Mouse (Mus musculus) C2C12 (cell line): Measurements from ENCODE around the gene Lgr6. TPM values are rescaled to one million over a fixed set of nuclear protein-coding genes. Genes with fewer than 3 reads are reported as not detected.

Experiments
- H3K27me3 ChIP-seq: one replicate; pipeline ENCODE4 v1.6.1; 2011; ENCODE audit not compliant: control insufficient read depth, insufficient read depth, insufficient read length
- H3K36me3 ChIP-seq: one replicate; pipeline ENCODE4 v1.6.1; 2011; ENCODE audit not compliant: control insufficient read depth, insufficient read depth
- H3K4me3 ChIP-seq: one replicate; pipeline ENCODE4 v1.5.1; 2011; ENCODE audit warnings: mild to moderate bottlenecking, control low read depth; ENCODE audit not compliant: poor library complexity, insufficient read depth, severe bottlenecking
- H3K79me2 ChIP-seq: one replicate; pipeline ENCODE4 v1.6.1; 2011; ENCODE audit not compliant: control insufficient read depth, insufficient read depth
- H3K79me3 ChIP-seq: one replicate; pipeline ENCODE4 v1.6.1; 2011; ENCODE audit warnings: low read depth, control low read depth
- H3ac ChIP-seq: one replicate; pipeline ENCODE3; 2011; ENCODE audit warnings: low read depth; ENCODE audit not compliant: control insufficient read depth, insufficient read length
- CEBPB ChIP-seq: IDR thresholded peaks from one replicate; pipeline ENCODE4 v1.6.1; 2011; ENCODE audit warnings: low read depth, mild to moderate bottlenecking, control low read depth, moderate library complexity
- CTCF ChIP-seq: IDR thresholded peaks from one replicate; pipeline ENCODE4 v1.5.1; 2011; ENCODE audit not compliant: control insufficient read depth, insufficient read depth, insufficient read length
- FOSL1 ChIP-seq: IDR thresholded peaks from one replicate; pipeline ENCODE4 v1.8.0; 2011; ENCODE audit warnings: mild to moderate bottlenecking, low read length; ENCODE audit not compliant: poor library complexity, insufficient read depth, severe bottlenecking
- MAX ChIP-seq: IDR thresholded peaks from one replicate; pipeline ENCODE4 v1.6.1; 2011; ENCODE audit warnings: mild to moderate bottlenecking, control low read depth
- MYOD1 ChIP-seq: IDR thresholded peaks from one replicate; pipeline ENCODE4 v1.6.1; 2011; ENCODE audit warnings: low read depth; ENCODE audit not compliant: control insufficient read depth, insufficient read length
- MYOG ChIP-seq: IDR thresholded peaks from one replicate; pipeline ENCODE4 v1.6.1; 2011; ENCODE audit not compliant: control insufficient read depth, insufficient read length; ENCODE audit errors: extremely low read depth
- USF1 ChIP-seq: IDR thresholded peaks from one replicate; pipeline ENCODE4 v1.6.1; 2011; ENCODE audit warnings: low read depth, mild to moderate bottlenecking, control low read depth, moderate library complexity
- polyA plus RNA-seq: library from polyadenylated mRNA; unstranded; fragments of >200 nt; fragmentation: generic; extraction: Trizol; gene quantifications from one replicate; pipeline ENCODE4 v1.2.1, GENCODE M21; 2012; ENCODE audit warnings: missing spikeins

The Lgr6 gene
- polyA plus RNA-seq, 1 experiment: 32.9 TPM

DNA sequence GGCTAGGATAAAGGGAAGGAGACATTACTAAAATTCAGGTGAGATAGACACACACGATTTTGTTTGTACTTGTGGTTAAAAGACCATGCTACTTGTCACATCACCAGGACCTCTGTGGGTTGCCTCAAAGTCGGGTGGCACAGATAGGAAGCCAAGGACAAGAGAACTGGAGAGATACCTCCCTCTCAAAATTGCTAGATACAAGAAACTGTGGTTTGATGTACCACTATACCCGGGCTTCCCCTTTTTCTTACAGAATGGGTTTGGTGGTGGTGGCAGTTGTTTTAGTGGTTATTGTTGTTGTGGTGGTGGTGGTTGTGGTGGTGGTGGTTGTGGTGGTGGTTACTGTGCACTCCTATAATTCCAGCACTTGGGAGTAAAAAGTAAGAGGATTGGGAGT, 22.8 kb downstream of the Lgr6 start:
- no peak overlapping the region for H3ac ChIP-seq
- no peaks in the 10 kb centered on the region for H3K36me3 ChIP-seq
- TF ChIP-seq CTCF (no peak), MAX (no peak), MYOD1 (no peak), USF1 (no peak), CEBPB (no peak), MYOG (no peak)
- no peak overlapping the region for H3K4me3 ChIP-seq
- H3K27me3 ChIP-seq: no peaks in the 10 kb centered on the region
- peaks cover 37% of the 10 kb centered on the region for H3K79me2 ChIP-seq
- H3K79me3 ChIP-seq: peaks cover 5% of the 10 kb centered on the region

DNA sequence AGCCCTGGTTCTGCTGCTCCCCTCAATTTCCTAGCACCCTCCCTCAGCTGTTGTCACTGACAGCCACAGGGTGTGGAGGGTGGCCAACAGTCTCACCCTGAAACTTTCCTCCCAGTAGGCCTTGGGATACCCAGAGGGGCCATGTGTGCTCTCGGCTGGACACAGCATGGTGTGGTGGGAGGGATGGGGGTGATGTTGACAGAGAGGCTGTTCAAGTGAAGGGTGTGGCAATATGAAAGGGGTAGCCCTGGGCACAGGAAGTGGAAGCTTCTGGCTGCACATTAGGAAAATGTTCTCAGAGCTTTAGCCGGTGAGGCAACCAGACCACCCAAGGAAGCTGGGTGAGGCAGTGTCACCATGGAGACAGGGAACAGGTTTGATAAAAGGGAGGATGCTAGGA, 26.1 kb downstream of the Lgr6 start:
- H3K79me3 ChIP-seq: peaks cover 1% of the 10 kb centered on the region
- H3K4me3 ChIP-seq: no peak overlapping the region
- TF ChIP-seq MYOG: no peak
- no peak for TF ChIP-seq MYOD1
- no peak for TF ChIP-seq USF1
- TF ChIP-seq CEBPB: no peak
- no peak for TF ChIP-seq CTCF
- TF ChIP-seq MAX: no peak
- peaks cover 11% of the 10 kb centered on the region for H3K79me2 ChIP-seq
- peaks cover 3% of the 10 kb centered on the region for H3K36me3 ChIP-seq
- no peaks in the 10 kb centered on the region for H3K27me3 ChIP-seq
- no peak overlapping the region for H3ac ChIP-seq

DNA sequence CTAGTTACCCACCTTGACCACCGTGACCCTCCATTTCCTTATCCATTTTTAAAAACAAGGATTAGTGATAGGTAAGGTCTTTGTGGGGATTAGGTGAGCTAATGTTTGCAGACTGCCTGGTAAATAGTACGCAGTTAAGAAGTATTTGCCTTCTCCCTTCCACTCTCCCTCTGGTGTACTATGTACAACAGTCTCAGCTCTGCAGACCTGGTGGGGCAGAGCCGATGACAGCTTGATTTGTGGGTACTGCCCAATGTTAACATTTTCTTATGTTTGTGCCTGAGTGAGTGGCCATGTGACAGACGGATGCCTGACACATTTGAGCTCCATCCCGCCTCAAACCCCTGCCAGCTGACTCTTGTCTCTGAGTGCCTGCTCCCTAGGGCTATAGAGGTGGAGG, 28.6 kb downstream of the Lgr6 start:
- no peak for TF ChIP-seq MAX
- TF ChIP-seq MYOG: no peak
- TF ChIP-seq USF1: no peak
- TF ChIP-seq CEBPB: no peak
- TF ChIP-seq MYOD1: no peak
- no peak for TF ChIP-seq FOSL1
- TF ChIP-seq CTCF: no peak
- no peak overlapping the region for H3ac ChIP-seq

DNA sequence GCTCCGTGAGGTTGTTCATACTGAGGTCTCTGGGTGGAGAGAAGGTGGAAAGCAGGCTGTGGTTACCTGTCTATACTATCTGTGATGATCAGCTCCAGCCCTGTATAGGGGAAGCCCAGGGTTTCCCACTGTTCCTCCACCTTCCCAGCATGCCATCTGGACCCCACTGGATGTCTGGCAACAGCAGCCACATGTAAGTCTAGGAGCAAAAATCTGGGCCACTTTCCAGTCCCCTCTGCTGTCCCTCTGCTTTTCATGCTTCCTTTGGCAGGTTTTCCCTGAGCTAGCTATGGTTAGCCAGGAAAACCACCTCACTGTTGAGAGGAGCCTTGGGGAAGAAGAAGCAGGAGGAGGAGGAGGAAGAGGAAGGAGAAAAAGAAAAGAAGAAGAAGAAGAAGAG, 29.8 kb downstream of the Lgr6 start:
- no peak for TF ChIP-seq CTCF
- no peak for TF ChIP-seq FOSL1
- TF ChIP-seq USF1: no peak
- no peak for TF ChIP-seq MYOD1
- TF ChIP-seq MYOG: no peak
- no peak for TF ChIP-seq MAX
- no peak for TF ChIP-seq CEBPB
- no peak overlapping the region for H3ac ChIP-seq
- H3K4me3 ChIP-seq: no peak overlapping the region
- no peaks in the 10 kb centered on the region for H3K27me3 ChIP-seq
- H3K79me3 ChIP-seq: no peaks in the 10 kb centered on the region
- H3K79me2 ChIP-seq: peaks cover 2% of the 10 kb centered on the region
- peaks cover 6% of the 10 kb centered on the region for H3K36me3 ChIP-seq

More for the DNA sequence above, 28.6 kb downstream of the Lgr6 start:
- Histone ChIP-seq H3K4me3 (no peak overlapping the region), H3K27me3 (no peaks in the 10 kb centered on the region), H3K36me3 (peaks cover 3% of the 10 kb centered on the region), H3K79me3 (peaks cover 1% of the 10 kb centered on the region), H3K79me2 (peaks cover 11% of the 10 kb centered on the region)

DNA sequence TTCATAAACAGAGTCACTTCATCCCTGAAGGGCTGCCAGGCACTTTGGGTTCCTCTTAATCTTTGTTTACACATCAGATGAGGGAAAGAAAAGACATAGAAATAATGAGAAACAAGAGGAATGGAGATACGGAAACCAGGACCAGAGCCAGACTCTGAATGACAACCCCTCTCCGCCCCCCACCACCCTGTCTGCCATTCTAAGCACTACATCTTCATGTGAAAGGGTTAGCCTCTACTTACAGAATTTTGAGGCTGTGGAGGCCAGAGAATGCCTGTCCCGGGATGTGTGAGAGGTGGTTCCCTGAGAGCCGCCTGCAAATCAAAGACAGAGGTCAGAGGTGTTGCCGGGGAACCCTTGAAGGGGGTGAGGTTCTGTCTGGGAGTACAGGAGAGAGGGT, 32.4 kb downstream of the Lgr6 start:
- Histone ChIP-seq H3K36me3 (peaks cover 6% of the 10 kb centered on the region), H3K4me3 (no peak overlapping the region), H3ac (no peak overlapping the region), H3K79me3 (no peaks in the 10 kb centered on the region), H3K79me2 (no peaks in the 10 kb centered on the region), H3K27me3 (no peaks in the 10 kb centered on the region)
- TF ChIP-seq CTCF: no peak
- no peak for TF ChIP-seq MYOD1
- TF ChIP-seq USF1: no peak
- no peak for TF ChIP-seq CEBPB
- TF ChIP-seq MAX: no peak
- TF ChIP-seq FOSL1: no peak
- TF ChIP-seq MYOG: no peak

DNA sequence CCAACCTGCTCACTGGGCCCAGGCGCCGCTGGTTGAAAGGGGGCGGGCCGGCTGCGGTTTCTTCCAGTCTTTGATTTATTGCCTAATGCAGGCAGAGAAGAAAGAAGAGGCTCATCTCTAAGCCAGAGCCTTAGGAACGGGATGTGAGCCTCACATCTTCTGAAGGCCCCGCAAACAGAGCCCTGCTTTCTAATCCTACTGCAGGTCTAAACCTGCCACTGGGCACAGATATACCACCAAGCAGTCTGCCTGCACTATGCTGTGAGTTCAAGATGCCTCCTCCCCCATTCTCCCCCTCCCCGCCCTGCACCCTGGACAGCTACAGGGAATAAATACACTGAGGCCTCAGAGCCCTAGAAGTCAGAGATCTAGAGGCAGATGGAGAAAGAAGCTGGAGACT, 35.2 kb downstream of the Lgr6 start:
- TF ChIP-seq CEBPB (no peak), MAX (no peak), MYOD1 (no peak), MYOG (no peak), FOSL1 (no peak), USF1 (no peak)
- Histone ChIP-seq H3K36me3 (peaks cover 6% of the 10 kb centered on the region), H3K79me3 (no peaks in the 10 kb centered on the region), H3K79me2 (no peaks in the 10 kb centered on the region), H3ac (no peak overlapping the region), H3K27me3 (no peaks in the 10 kb centered on the region), H3K4me3 (no peak overlapping the region)
